Comparison of ENCODE assay signal across 9 mouse cellular contexts in genomic region chr15:101973414-101974077, GRCm38 (mm10). TPM values are rescaled to one million over a fixed set of nuclear protein-coding genes. Genes with fewer than 3 reads are reported as not detected.
DNase-seq lines count a peak whose midpoint lies in the region; ATAC-seq and TF ChIP-seq lines count a peak whose summit lies in the region.
"Had no signal": no experiment of that assay in that cellular context is flagged by ENCODE, and none has a peak within 500 bp of the region (broad histone marks: within the 10 kb centered on the region; RNA-seq: fewer than 3 reads in every experiment).

No protein-coding gene starts in this region.

- H3K27me3 ChIP-seq in MEL (ENCODE audit: control insufficient read depth in 1 of 2, insufficient read depth in 2 of 2, low read length in 2 of 2), result peaks cover 0 to 2% of the 10 kb centered on the region in 2 experiments; a peak in 1 of 4 replicates
- H3K27me3 ChIP-seq in forebrain, embryonic 14.5 days (replicated peaks; ENCODE audit: control insufficient read depth, insufficient read depth, low read length), result no peaks in the 10 kb centered on the region

- peak; percentile 98 for TF ChIP-seq RAD21 in MEL (IDR thresholded peaks at IDR 0.05; ENCODE audit: low read depth, low read length)

- no peak for TF ChIP-seq EP300 in MEL (IDR thresholded peaks at IDR 0.05; ENCODE audit: low read depth in 1 of 2, low read length in 2 of 2)

- H3K9me3 ChIP-seq in MEL (replicated peaks; ENCODE audit: insufficient read depth, low read length), result no peaks in the 10 kb centered on the region
- no peaks in the 10 kb centered on the region for H3K9me3 ChIP-seq in forebrain, embryonic 14.5 days (replicated peaks; ENCODE audit: control insufficient read depth, low read length)

- 12% methylated on average over 15 of the region's 15 CpGs for WGBS in forebrain, embryonic 14.5 days

- H3K9ac ChIP-seq in MEL (ENCODE audit: control insufficient read depth, low read depth, low read length, poor library complexity, severe bottlenecking), result peak overlapping the region; percentile 44
- H3K9ac ChIP-seq in forebrain, embryonic 14.5 days (ENCODE audit: low read length), result no peak overlapping the region

- H3K4me2 ChIP-seq in forebrain, embryonic 14.5 days (ENCODE audit: low read length), result no peak overlapping the region

- no peak; a peak in 1 of 4 replicates for TF ChIP-seq POLR2A in MEL (IDR thresholded peaks at IDR 0.05; ENCODE audit: control insufficient read depth in 1 of 2, insufficient read depth in 1 of 2, low read depth in 1 of 2, low read length in 2 of 2, poor library complexity in 1 of 2)

- peaks cover 17 to 41% of the 10 kb centered on the region in 2 experiments for H3K4me1 ChIP-seq in MEL (ENCODE audit: control insufficient read depth in 1 of 2, insufficient read depth in 2 of 2, low read length in 2 of 2)
- peaks cover 9% of the 10 kb centered on the region for H3K4me1 ChIP-seq in forebrain, embryonic 14.5 days (ENCODE audit: control insufficient read depth, insufficient read depth, low read length)

- DNase-seq in MEL (ENCODE audit: low read depth, low spot score), result peak; percentile 96
- DNase-seq in c-Kit-positive CD71-positive TER-119-negative erythroid progenitor cells, embryonic 14.5 days (ENCODE audit: low read depth), result peak; percentile 87
- DNase-seq in forebrain, embryonic 14.5 days (ENCODE audit: low spot score), result peak; percentile 95
- peak; percentile 92 for DNase-seq in layer of hippocampus, adult 9-11 months
- DNase-seq in lung, postnatal 25 days (ENCODE audit: low spot score), result peak; percentile 93
- DNase-seq in retina, adult 2 months (ENCODE audit: low read depth, low spot score), result peak; percentile 76
- DNase-seq in thymus, postnatal 14 days, result peak; percentile 89

- H3K36me3 ChIP-seq in MEL (ENCODE audit: control insufficient read depth in 1 of 2, insufficient read depth in 2 of 2, low read length in 2 of 2), result peaks cover 0 to 34% of the 10 kb centered on the region in 2 experiments; a peak in 2 of 4 replicates
- H3K36me3 ChIP-seq in forebrain, embryonic 14.5 days (ENCODE audit: control insufficient read depth, insufficient read depth, low read length), result no peaks in the 10 kb centered on the region

- peak; percentile 98 to 99 (median 99) for TF ChIP-seq CTCF in MEL (IDR thresholded peaks at IDR 0.05 in 2 of 3, conservative IDR thresholded peaks at IDR 0.05 in 1 of 3; ENCODE audit: control insufficient read depth in 1 of 3, insufficient read depth in 1 of 3, low read depth in 2 of 3, low read length in 3 of 3, poor library complexity in 1 of 3, severe bottlenecking in 1 of 3)

- no peak overlapping the region for H3K27ac ChIP-seq in MEL (ENCODE audit: control insufficient read depth, low read depth, low read length)
- H3K27ac ChIP-seq in forebrain, embryonic 14.5 days (ENCODE audit: low read depth, low read length), result no peak overlapping the region

- H3K79me2 ChIP-seq in MEL (ENCODE audit: control insufficient read depth, insufficient read depth, low read length, poor library complexity), result no peaks in the 10 kb centered on the region; the same call in 1 of the 2 replicates

- peak overlapping the region; percentile 4 to 29; a peak in 1 of 4 replicates for H3K4me3 ChIP-seq in MEL (ENCODE audit: control insufficient read depth in 1 of 2, insufficient read depth in 1 of 2, low read depth in 2 of 2, low read length in 2 of 2)
- H3K4me3 ChIP-seq in forebrain, embryonic 14.5 days (ENCODE audit: low read depth, low read length), result no peak overlapping the region
- H3K4me3 ChIP-seq: myocyte had no signal

- ATAC-seq in forebrain, embryonic 14.5 days, result peak; percentile 65
- peak; percentile 78 to 83 for ATAC-seq in hematopoietic stem cell, adult 5-6 weeks (replicated peaks in 1 of 2; ENCODE audit: insufficient read depth in 1 of 2, low FRiP score in 2 of 2, low TSS enrichment in 1 of 2, low read depth in 1 of 2, poor library complexity in 2 of 2, severe bottlenecking in 2 of 2)

TF ChIP-seq in MEL, 35 proteins besides CTCF, POLR2A, EP300 and RAD21:
- TF ChIP-seq TBP (IDR thresholded peaks at IDR 0.05; ENCODE audit: low read depth, low read length) (no peak), GATA1 (IDR thresholded peaks at IDR 0.05; ENCODE audit: low read depth, low read length) (peak; percentile 33; the same call in 1 of the 2 replicates), MAX (IDR thresholded peaks at IDR 0.05; ENCODE audit: low read length) (no peak), KAT2A (conservative IDR thresholded peaks at IDR 0.05; ENCODE audit: low read depth, low read length) (no peak), NRF1 (IDR thresholded peaks at IDR 0.05; ENCODE audit: insufficient read depth, low read depth, low read length, poor library complexity, severe bottlenecking) (no peak), POLR2AphosphoS5 (IDR thresholded peaks at IDR 0.05; ENCODE audit: borderline replicate concordance, low read depth, low read length) (no peak), TCF12 (IDR thresholded peaks at IDR 0.05; ENCODE audit: low read depth, low read length) (no peak), HCFC1 (IDR thresholded peaks at IDR 0.05; ENCODE audit: low read depth, low read length) (peak; percentile 27), POLR2AphosphoS2 (IDR thresholded peaks at IDR 0.05; ENCODE audit: low read length) (no peak), USF2 (IDR thresholded peaks at IDR 0.05; ENCODE audit: borderline replicate concordance in 1 of 2, insufficient read depth in 1 of 2, low read depth in 1 of 2, low read length in 2 of 2) (no peak), MAZ (IDR thresholded peaks at IDR 0.05; ENCODE audit: low read depth, low read length) (peak; percentile 56; the same call in 1 of the 2 replicates), MYC (IDR thresholded peaks at IDR 0.05; ENCODE audit: low read depth, low read length) (0 out of 2 replicates have a peak, but pooled peaks have one; percentile 54), MXI1 (IDR thresholded peaks at IDR 0.05; ENCODE audit: low read depth, low read length) (no peak), TAL1 (IDR thresholded peaks at IDR 0.05; ENCODE audit: low read length) (no peak), SMC3 (IDR thresholded peaks at IDR 0.05; ENCODE audit: low read depth, low read length) (peak; percentile 90), ZKSCAN1 (IDR thresholded peaks at IDR 0.05; ENCODE audit: low read depth, low read length) (no peak), SIN3A (IDR thresholded peaks at IDR 0.05; ENCODE audit: low read length) (peak; percentile 48; the same call in 1 of the 2 replicates), ZMIZ1 (IDR thresholded peaks at IDR 0.05; ENCODE audit: low read depth, low read length) (peak; percentile 27; the same call in 1 of the 2 replicates), ZC3H11A (IDR thresholded peaks at IDR 0.05; ENCODE audit: low read depth, low read length) (peak; percentile 71), ZNF384 (IDR thresholded peaks at IDR 0.05; ENCODE audit: low read depth, low read length) (no peak), CHD2 (IDR thresholded peaks at IDR 0.05; ENCODE audit: low read length) (no peak), ETS1 (IDR thresholded peaks at IDR 0.05; ENCODE audit: low read depth, low read length) (no peak), NELFE (IDR thresholded peaks at IDR 0.05; ENCODE audit: low read depth, low read length) (no peak), GABPA (IDR thresholded peaks at IDR 0.05; ENCODE audit: low read depth, low read length) (no peak), CHD1 (IDR thresholded peaks at IDR 0.05; ENCODE audit: low read depth, low read length) (no peak)

RNA-seq across cellular contexts. Expression of gene Krt78, which starts 19.5 kb away (rescaled TPM):
- 0.08 and 0.13 TPM in 2 replicates for total RNA-seq in MEL (2012; rRNA removed)
- polyA plus RNA-seq in MEL (2012; ENCODE audit: insufficient read depth in 1 of 2, insufficient read length in 2 of 2, low read depth in 1 of 2, low replicate concordance in 2 of 2, missing spikeins in 1 of 2), result under 1 TPM in 1 of 2 experiments, not detected in 1; 0.17 TPM
- not detected in 2 replicates for polyA plus RNA-seq in forebrain, embryonic 14.5 days (2014; fragmentation: Nextera tagmentation; extraction: Ambion mirVana)
- total RNA-seq in hematopoietic stem cell, adult 5-6 weeks (2017), result not detected in 2 replicates
- polyA plus RNA-seq: myocyte had no signal

RNA-seq across cellular contexts. Expression of gene Krt8, which starts 30.7 kb away (rescaled TPM):
- 0.69 and 0.75 TPM in 2 replicates for total RNA-seq in MEL (2012; rRNA removed)
- under 1 TPM in 1 of 2 experiments, not detected in 1; 0.93 TPM for polyA plus RNA-seq in MEL (2012; ENCODE audit: insufficient read depth in 1 of 2, insufficient read length in 2 of 2, low read depth in 1 of 2, low replicate concordance in 2 of 2, missing spikeins in 1 of 2)
- 2.7 and 3.7 TPM in 2 replicates for polyA plus RNA-seq in forebrain, embryonic 14.5 days (2014; fragmentation: Nextera tagmentation; extraction: Ambion mirVana)
- total RNA-seq in hematopoietic stem cell, adult 5-6 weeks (2017), result 0.65 and 1.3 TPM in 2 replicates

RNA-seq across cellular contexts. Expression of gene Krt79, which starts 33.4 kb away (rescaled TPM):
- total RNA-seq in MEL (2012; rRNA removed), result not detected in 2 replicates
- not detected for polyA plus RNA-seq in MEL (2012; ENCODE audit: insufficient read depth in 1 of 2, insufficient read length in 2 of 2, low read depth in 1 of 2, low replicate concordance in 2 of 2, missing spikeins in 1 of 2)
- polyA plus RNA-seq in forebrain, embryonic 14.5 days (2014; fragmentation: Nextera tagmentation; extraction: Ambion mirVana), result 0.10 and 0.27 TPM in 2 replicates
- total RNA-seq in hematopoietic stem cell, adult 5-6 weeks (2017), result not detected in 2 replicates

RNA-seq across cellular contexts. Expression of gene Krt4, which starts 49.0 kb away (rescaled TPM):
- total RNA-seq in MEL (2012; rRNA removed), result not detected in 2 replicates
- polyA plus RNA-seq in MEL (2012; ENCODE audit: insufficient read depth in 1 of 2, insufficient read length in 2 of 2, low read depth in 1 of 2, low replicate concordance in 2 of 2, missing spikeins in 1 of 2), result not detected
- not detected in 2 replicates for polyA plus RNA-seq in forebrain, embryonic 14.5 days (2014; fragmentation: Nextera tagmentation; extraction: Ambion mirVana)
- not detected in 2 replicates for total RNA-seq in hematopoietic stem cell, adult 5-6 weeks (2017)
- polyA plus RNA-seq: myocyte had no signal

RNA-seq across cellular contexts. Expression of gene Krt18, which starts 54.4 kb away (rescaled TPM):
- 0.08 TPM in 1 of 2 replicates, not detected in the other for total RNA-seq in MEL (2012; rRNA removed)
- polyA plus RNA-seq in MEL (2012; ENCODE audit: insufficient read depth in 1 of 2, insufficient read length in 2 of 2, low read depth in 1 of 2, low replicate concordance in 2 of 2, missing spikeins in 1 of 2), result not detected
- polyA plus RNA-seq in forebrain, embryonic 14.5 days (2014; fragmentation: Nextera tagmentation; extraction: Ambion mirVana), result 5.6 and 7.1 TPM in 2 replicates
- total RNA-seq in hematopoietic stem cell, adult 5-6 weeks (2017), result 58.8 and 66.5 TPM in 2 replicates
- polyA plus RNA-seq: myocyte had no signal
